Mouse (Mus musculus) erythroid progenitor cell, adult 5-6 weeks (primary cell): ENCODE results near the gene Sass6. TPM values are rescaled to one million over a fixed set of nuclear protein-coding genes. Genes with fewer than 3 reads are reported as not detected.
"Not testable (repeated sequence)": the region's sequence is repeated elsewhere in the genome, so short reads cannot be mapped to it uniquely, and the experiment has no call there.

ENCODE experiments used
- ATAC-seq: replicated peaks from 2 replicates; pipeline ENCODE4 v1.8.0; 2016; ENCODE audit warnings: moderate number of reproducible peaks, mild to moderate bottlenecking, moderate TSS enrichment, inconsistent platforms; ENCODE audit not compliant: poor library complexity, low FRiP score, severe bottlenecking
- total RNA-seq, 2 experiments: library from RNA; stranded (forward) in 1 of 2; stranded (reverse) in 1 of 2; fragments of 150-400 nt in 1 of 2; fragments of 186-747, 209-891 nt in 1 of 2; gene quantifications; 2 replicates each; pipeline versions ENCODE4 v1.2.3 to v1.2.4; 2015 to 2017; ENCODE audit warnings: low replicate concordance in 2 of 2

Sass6 gene
- total RNA-seq, 2 experiments from 2014 or later = 75.9 to 118 TPM

DNA sequence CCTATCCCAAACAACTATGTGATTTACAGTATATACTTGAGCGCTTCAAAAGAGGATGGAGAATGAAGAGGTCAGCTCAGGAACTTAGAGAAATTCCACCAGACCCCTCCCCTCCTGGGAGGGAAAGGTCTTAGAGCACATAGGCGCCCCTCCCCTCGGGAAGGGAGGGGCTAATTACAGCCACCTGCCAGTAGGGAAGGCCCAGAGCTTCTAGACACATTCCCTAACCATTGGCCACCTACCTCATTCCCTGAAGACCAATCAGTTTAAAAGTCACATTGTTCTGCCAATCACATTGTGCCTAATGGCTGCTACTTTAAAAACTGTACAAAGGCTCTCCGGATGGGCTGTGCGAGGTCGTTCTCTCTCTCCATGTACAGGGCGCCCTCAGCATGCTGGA, 27.9 kb downstream of the Sass6 start:
- no peak for ATAC-seq

DNA sequence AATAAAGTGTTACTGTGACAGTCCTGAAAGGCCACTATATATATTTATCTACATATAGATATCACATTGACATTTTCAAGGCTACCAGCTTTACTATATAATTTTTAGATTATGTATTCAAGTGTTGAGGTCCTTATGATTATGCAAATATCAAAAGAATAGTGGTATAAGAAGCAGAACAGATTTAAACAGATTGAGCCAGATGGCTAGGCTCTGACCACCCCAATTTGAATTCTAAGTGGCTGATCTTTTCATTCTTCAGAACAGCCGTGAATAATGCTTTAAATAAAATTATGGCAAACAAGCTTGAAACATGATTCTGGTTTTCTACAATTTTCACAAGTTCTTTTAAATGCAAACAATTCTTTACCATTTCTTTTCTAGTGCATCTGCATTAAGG, 36.7 kb downstream of the Sass6 start:
- no peak for ATAC-seq

GRCm38 (mm10) chr3:116632971-116633370, 38.2 kb downstream of the Sass6 start:
- ATAC-seq = no peak

DNA sequence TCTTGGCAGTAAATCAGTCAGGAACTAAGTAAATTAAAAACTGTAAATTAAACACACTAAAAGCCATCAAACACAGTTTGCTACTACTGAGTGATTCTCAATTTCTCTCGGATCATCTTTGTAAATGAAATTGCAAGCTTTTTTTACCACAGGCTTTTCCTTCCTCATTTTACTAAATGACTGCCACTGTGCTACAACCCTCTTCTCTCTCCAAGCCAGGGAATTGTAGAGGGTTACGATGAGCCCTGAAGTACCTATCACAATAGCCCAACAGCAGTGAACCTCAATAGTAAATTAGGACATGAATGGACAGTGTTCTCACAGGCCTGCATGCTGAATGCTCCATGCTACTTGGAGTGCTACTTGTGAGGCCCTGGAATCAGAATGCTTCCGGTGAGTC, 39.3 kb downstream of the Sass6 start:
- no peak for ATAC-seq

DNA sequence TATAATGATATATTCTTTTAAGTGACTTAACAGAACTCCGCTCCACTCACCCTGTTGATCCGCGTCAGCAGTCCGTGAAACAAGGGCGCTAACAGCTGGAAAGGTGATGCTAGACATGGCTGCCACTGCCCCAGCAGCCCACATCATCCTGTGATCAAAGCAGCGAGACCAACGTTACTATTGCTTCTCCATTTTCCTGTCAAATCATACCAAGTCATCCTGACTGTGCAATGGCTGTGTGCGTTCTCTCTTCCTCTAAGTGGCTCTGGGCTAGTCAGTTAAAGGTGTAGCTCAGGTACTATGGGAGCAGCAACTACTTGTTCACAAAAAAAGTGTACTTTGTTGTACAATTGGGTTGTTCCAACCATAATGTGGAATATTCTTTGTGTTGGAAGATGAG, 40.1 kb downstream of the Sass6 start:
- ATAC-seq = no peak

DNA sequence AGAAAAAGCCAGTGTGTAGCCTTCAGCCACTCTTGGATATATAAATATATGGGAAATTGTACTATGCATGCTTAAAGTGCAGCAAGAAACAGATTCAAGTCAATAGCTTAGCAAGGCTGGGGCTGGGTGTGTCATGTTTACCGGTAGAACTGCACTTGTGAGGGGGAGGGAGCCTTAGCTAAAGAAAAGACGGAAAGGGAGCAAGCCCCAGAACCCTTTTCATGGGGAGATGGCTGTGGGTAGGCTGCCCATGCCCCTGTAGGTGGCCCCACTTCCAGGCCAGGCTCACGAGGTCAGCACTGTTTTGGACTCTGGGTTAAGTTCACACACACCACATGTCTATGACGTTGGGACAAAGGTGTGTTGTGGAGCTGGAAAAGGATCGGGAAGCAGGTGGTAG, 41.0 kb downstream of the Sass6 start:
- ATAC-seq = no peak

DNA sequence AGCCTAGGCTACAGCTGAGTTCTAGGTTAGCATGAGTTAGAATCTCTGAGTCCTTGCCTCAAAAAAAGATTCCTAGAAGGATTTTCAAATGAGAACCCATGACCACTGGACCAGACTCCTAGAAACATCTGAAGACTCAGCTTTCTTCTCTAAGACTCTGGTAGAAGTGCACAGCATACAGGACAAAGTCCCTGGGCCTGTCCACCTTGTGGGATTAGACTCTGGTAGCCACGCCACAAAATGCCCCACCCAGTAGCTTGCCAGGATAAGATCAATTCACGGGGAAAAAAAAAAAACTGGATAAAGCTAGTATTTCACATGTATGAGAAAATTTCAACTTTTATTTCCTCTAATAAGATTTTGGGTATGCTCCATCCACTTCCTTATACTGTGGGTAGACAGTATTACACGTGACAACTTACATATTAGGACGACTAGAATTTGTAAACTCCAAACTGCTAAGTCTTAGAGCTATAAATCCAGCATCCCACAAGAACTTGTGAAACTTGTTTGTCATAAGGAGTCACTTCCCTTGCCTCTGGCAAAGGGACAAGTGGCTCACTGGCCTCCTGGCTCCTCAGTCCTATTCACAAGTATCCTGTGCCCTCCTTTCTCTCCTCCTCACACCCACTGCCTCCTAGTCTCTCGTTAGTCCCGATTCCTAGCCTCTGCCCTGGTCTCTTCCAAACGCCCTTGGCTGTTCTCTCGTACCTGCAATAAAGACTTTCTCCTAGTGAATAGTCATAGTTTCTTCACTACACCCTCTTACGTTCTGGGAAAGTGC, 43.1 kb downstream of the Sass6 start:
- ATAC-seq = no peak

DNA sequence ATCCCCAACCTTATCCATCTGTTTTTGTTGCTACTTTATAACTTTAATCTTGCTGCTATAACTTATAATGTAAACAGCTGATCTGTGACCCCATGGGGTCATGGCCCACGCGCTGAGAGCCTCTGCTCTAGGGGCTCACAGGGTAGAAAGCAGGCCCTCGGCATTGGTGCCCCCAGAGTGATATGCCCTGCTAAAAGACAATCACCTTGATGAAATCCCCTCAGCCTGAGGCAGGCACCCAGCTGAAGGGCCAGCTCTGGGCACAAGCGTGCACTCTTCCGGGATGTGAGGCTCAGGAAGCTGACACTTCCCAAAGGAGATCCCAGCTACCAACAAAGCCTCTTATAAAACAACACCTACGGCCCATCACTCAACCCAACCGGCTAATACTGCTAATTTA, 43.8 kb downstream of the Sass6 start:
- ATAC-seq = no peak

DNA sequence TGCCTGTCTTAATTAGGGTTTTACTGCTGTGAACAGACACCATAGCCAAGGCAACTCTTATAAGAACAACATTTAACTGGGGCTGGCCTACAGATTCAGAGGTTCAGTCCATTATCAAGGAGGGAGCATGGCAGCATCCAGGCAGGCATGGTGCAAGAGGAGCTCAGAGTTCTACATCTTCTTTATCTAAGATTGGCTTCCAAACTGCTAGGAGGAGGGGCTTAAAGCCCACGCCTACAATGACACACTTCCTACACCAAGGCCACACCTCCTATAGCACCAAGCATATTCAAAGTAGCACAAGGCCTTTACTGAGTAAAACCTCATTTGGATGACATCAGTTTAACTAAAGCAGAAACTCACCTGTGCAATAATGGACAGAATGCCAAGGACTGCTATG, 45.2 kb downstream of the Sass6 start:
- ATAC-seq = peak; percentile 68

- ATAC-seq = no peak
Measured at GRCm38 (mm10) chr3:116641811-116642371, 47.1 kb downstream of the Sass6 start.

- ATAC-seq = no peak
Measured at GRCm38 (mm10) chr3:116642373-116642772, 47.6 kb downstream of the Sass6 start.

GRCm38 (mm10) chr3:116646387-116646786, 51.6 kb downstream of the Sass6 start:
- ATAC-seq = no peak

DNA sequence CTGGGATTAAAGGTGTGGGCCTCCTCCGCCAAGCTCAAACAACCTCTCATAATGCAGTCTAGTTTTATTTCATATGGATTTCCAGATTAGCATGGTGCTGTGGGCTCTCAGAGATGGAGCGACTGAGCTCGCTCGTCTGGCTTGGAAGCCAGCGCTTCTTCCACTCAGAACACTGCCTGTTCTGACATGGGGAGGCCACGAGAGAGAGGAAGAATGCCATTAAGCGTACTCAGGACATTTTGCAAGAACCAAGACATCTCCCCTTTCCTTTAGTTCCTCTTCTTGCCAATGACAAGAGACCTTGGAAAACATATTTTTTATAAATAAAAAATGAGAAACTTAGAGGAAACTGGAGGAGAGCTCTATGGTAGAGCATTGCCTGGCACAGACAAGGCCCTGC, 54.0 kb downstream of the Sass6 start:
- no peak for ATAC-seq

DNA sequence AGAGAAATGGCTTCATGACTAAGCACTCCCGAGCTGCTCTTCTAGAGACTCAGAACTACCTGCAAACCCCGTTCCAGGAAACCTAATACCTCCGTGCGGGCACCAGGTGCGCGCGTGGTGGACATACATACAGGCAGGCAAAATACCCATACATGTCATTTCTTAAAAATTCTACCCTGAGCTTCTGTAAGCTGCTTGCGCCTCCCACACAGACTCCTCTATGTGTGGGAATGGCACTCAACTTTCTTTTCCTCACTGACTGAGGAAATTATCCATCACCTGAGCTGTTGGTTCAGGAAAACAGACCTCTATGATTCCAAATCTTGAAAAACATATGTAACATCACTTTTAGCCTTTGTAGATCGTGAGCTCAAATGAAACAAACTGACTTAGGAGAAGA, 55.9 kb downstream of the Sass6 start:
- ATAC-seq = no peak

DNA sequence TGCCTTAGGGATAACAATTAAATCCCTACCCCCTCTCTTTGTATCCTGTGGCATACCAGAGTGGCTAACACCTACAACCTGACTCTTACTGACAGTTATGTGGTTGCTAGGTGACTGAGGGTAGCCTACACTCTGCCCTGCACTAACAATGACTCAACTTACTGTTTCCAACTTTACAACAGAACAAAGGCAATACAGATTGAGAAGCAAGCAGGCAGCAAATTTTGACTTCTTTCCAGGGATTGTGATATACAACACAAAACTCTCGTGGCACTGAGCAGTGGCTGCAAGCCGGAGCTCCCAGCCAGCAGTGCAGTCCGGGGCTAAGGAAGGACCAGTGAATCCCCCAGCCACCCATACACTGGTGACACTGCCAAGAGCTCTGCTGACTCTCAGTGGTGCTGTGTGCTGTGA, 57.3 kb downstream of the Sass6 start:
- no peak for ATAC-seq

GRCm38 (mm10) chr3:116653278-116653945, 58.6 kb downstream of the Sass6 start:
- 0 out of 2 replicates have a peak, but pooled peaks have one; percentile 13 for ATAC-seq

GRCm38 (mm10) chr3:116654051-116654450, 59.3 kb downstream of the Sass6 start:
- not testable (repeated sequence) for ATAC-seq

- no peak for ATAC-seq
Measured at GRCm38 (mm10) chr3:116656184-116656965, 61.6 kb downstream of the Sass6 start.

GRCm38 (mm10) chr3:116658928-116659565, 64.3 kb downstream of the Sass6 start:
- ATAC-seq = no peak

GRCm38 (mm10) chr3:116659856-116660430, 65.2 kb downstream of the Sass6 start:
- ATAC-seq = no peak
